Mouse (Mus musculus): ENCODE measurements around the gene Pcdh8. TPM values are rescaled to one million over a fixed set of nuclear protein-coding genes. Genes with fewer than 3 reads are reported as not detected.
A peak's percentile ranks its signal among the peaks of the same experiment; 100 is the strongest.

The Pcdh8 gene
- polyA plus RNA-seq, 1 experiment from 2014 or later, result 35.7 TPM

DNA sequence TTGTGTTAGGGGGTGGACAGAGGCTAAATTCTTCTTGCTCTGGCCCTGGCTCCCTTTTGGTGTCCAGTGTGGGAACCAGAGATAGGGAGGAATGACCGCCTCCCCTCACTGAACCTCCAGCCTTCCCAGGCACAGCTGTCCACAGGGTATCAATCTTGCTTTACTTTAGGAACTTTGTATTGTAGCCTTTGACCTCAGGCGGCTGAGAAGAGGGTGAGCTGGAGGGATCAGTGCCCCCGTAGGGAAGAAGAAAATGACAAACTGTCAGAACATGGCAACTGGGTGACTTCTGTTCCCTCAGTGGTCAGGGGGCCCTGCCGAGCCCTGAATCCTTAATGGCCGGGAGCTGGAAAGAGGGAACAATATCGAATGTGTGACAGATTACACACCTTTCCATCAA is 9.2 kb upstream of the Pcdh8 start:
- H3K4me1 ChIP-seq (ENCODE audit: control insufficient read depth, insufficient read depth, low read depth, low read length), result no peaks in the 10 kb centered on the region
- H3K4me2 ChIP-seq (ENCODE audit: low read length), result no peak overlapping the region
- H3K36me3 ChIP-seq (ENCODE audit: control insufficient read depth, insufficient read depth, low read length), result no peaks in the 10 kb centered on the region
- H3K9me3 ChIP-seq (ENCODE audit: control insufficient read depth, low read length), result no peaks in the 10 kb centered on the region
- no peak for ATAC-seq
- H3K4me3 ChIP-seq (ENCODE audit: low read length), result no peak overlapping the region
- H3K27ac ChIP-seq (ENCODE audit: low read depth, low read length), result no peak overlapping the region
- no peaks in the 10 kb centered on the region for H3K27me3 ChIP-seq (replicated peaks; ENCODE audit: control insufficient read depth, insufficient read depth, low read length)
- no peak overlapping the region for H3K9ac ChIP-seq (ENCODE audit: low read depth, low read length)
- 25% methylated on average over 6 of the region's 6 CpGs for WGBS

- 51% methylated on average over 4 of the region's 4 CpGs for WGBS
- Histone ChIP-seq H3K4me2 (ENCODE audit: low read length) (no peak overlapping the region), H3K9ac (ENCODE audit: low read depth, low read length) (no peak overlapping the region), H3K27me3 (replicated peaks; ENCODE audit: control insufficient read depth, insufficient read depth, low read length) (no peaks in the 10 kb centered on the region), H3K4me1 (ENCODE audit: control insufficient read depth, insufficient read depth, low read depth, low read length) (peaks cover under 1% of the 10 kb centered on the region; the same call in 1 of the 2 replicates), H3K36me3 (ENCODE audit: control insufficient read depth, insufficient read depth, low read length) (no peaks in the 10 kb centered on the region), H3K27ac (ENCODE audit: low read depth, low read length) (no peak overlapping the region), H3K4me3 (ENCODE audit: low read length) (no peak overlapping the region), H3K9me3 (ENCODE audit: control insufficient read depth, low read length) (no peaks in the 10 kb centered on the region)
- no peak for ATAC-seq
These were observed 8.7 kb upstream of the Pcdh8 start for GRCm38 (mm10) chr14:79779841-79780240.

GRCm38 (mm10) chr14:79773425-79774391 is 2.6 kb upstream of the Pcdh8 start:
- no peaks in the 10 kb centered on the region for H3K36me3 ChIP-seq (ENCODE audit: control insufficient read depth, insufficient read depth, low read length)
- H3K27ac ChIP-seq (ENCODE audit: low read depth, low read length), result peak overlapping the region; percentile 35
- H3K27me3 ChIP-seq (replicated peaks; ENCODE audit: control insufficient read depth, insufficient read depth, low read length), result peaks cover 8% of the 10 kb centered on the region
- peak overlapping the region; percentile 51 for H3K4me3 ChIP-seq (ENCODE audit: low read length)
- 0 out of 2 replicates have a peak, but pooled peaks have one; percentile 15 for ATAC-seq
- 1% methylated on average over 44 of the region's 44 CpGs for WGBS
- H3K4me2 ChIP-seq (ENCODE audit: low read length), result peak overlapping the region; percentile 77
- no peaks in the 10 kb centered on the region for H3K9me3 ChIP-seq (ENCODE audit: control insufficient read depth, low read length)
- peaks cover 37% of the 10 kb centered on the region for H3K4me1 ChIP-seq (ENCODE audit: control insufficient read depth, insufficient read depth, low read depth, low read length)
- H3K9ac ChIP-seq (ENCODE audit: low read depth, low read length), result peak overlapping the region; percentile 73

GRCm38 (mm10) chr14:79771802-79772511 is 845 bp upstream of the Pcdh8 start:
- no peaks in the 10 kb centered on the region for H3K9me3 ChIP-seq (ENCODE audit: control insufficient read depth, low read length)
- WGBS, result 3% methylated on average over 20 of the region's 20 CpGs
- no peaks in the 10 kb centered on the region for H3K36me3 ChIP-seq (ENCODE audit: control insufficient read depth, insufficient read depth, low read length)
- peak overlapping the region; percentile 67 for H3K9ac ChIP-seq (ENCODE audit: low read depth, low read length)
- H3K4me3 ChIP-seq (ENCODE audit: low read length), result peak overlapping the region; percentile 52
- peak overlapping the region; percentile 88 for H3K4me2 ChIP-seq (ENCODE audit: low read length)
- peaks cover 42% of the 10 kb centered on the region for H3K4me1 ChIP-seq (ENCODE audit: control insufficient read depth, insufficient read depth, low read depth, low read length)
- H3K27ac ChIP-seq (ENCODE audit: low read depth, low read length), result peak overlapping the region; percentile 86
- ATAC-seq, result no peak
- peaks cover 8% of the 10 kb centered on the region for H3K27me3 ChIP-seq (replicated peaks; ENCODE audit: control insufficient read depth, insufficient read depth, low read length)

DNA sequence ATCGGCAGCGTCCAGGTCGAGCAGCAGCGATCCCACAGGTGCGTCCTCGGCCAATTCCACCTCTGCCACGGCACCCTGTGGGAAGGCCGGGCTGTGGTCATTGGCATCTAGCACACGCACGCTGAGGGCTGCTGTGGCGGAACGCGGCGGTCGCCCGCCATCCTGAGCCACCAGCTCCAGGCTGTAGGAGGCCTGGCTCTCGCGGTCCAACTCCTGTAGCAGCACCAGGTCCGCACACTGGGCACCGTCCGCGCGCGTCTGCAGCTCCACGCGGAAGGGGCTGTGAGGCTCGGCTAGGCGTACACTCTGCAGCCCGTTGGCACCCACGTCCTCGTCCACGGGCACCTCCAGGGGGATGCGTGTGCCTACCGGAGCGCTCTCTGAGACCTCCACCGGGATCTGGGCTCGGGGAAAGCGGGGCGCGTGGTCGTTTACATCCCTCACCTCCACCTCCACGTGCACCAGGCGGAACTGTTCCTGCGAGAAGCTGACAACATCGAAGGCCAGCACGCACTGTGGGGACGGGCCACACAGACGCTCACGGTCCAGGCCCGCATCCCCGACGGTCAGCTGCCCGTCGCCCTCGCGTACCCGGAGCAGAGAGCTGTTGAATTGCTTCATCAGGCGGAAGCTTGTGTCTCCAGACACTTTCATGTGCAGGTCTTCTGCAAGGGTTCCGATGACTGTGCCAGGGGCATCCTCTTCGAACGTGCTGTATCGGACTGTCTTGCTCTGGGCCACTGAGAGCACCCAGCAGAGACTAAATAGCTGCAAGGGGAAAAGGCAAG is 612 bp downstream of the Pcdh8 start:
- Histone ChIP-seq H3K9ac (ENCODE audit: low read depth, low read length) (peak overlapping the region; percentile 72), H3K36me3 (ENCODE audit: control insufficient read depth, insufficient read depth, low read length) (no peaks in the 10 kb centered on the region), H3K4me2 (ENCODE audit: low read length) (peak overlapping the region; percentile 88), H3K4me1 (ENCODE audit: control insufficient read depth, insufficient read depth, low read depth, low read length) (peaks cover 42% of the 10 kb centered on the region), H3K4me3 (ENCODE audit: low read length) (peak overlapping the region; percentile 52), H3K27ac (ENCODE audit: low read depth, low read length) (peak overlapping the region; percentile 86), H3K27me3 (replicated peaks; ENCODE audit: control insufficient read depth, insufficient read depth, low read length) (peaks cover 8% of the 10 kb centered on the region), H3K9me3 (ENCODE audit: control insufficient read depth, low read length) (no peaks in the 10 kb centered on the region)
- ATAC-seq, result peak; percentile 59
- WGBS, result 1% methylated on average over 62 of the region's 62 CpGs

- peak overlapping the region; percentile 88 for H3K4me2 ChIP-seq (ENCODE audit: low read length)
- H3K9me3 ChIP-seq (ENCODE audit: control insufficient read depth, low read length), result no peaks in the 10 kb centered on the region
- peak overlapping the region; percentile 72 for H3K9ac ChIP-seq (ENCODE audit: low read depth, low read length)
- peak; percentile 8 for ATAC-seq
- WGBS, result under 1% methylated on average over 44 of the region's 46 CpGs
- peak overlapping the region; percentile 52 for H3K4me3 ChIP-seq (ENCODE audit: low read length)
- peaks cover 8% of the 10 kb centered on the region for H3K27me3 ChIP-seq (replicated peaks; ENCODE audit: control insufficient read depth, insufficient read depth, low read length)
- H3K4me1 ChIP-seq (ENCODE audit: control insufficient read depth, insufficient read depth, low read depth, low read length), result peaks cover 40% of the 10 kb centered on the region
- H3K27ac ChIP-seq (ENCODE audit: low read depth, low read length), result peak overlapping the region; percentile 86
- no peaks in the 10 kb centered on the region for H3K36me3 ChIP-seq (ENCODE audit: control insufficient read depth, insufficient read depth, low read length)
These were observed 1.5 kb downstream of the Pcdh8 start for GRCm38 (mm10) chr14:79769618-79770017.

GRCm38 (mm10) chr14:79768996-79769395 is 2.1 kb downstream of the Pcdh8 start:
- peaks cover 40% of the 10 kb centered on the region for H3K4me1 ChIP-seq (ENCODE audit: control insufficient read depth, insufficient read depth, low read depth, low read length)
- no peak for ATAC-seq

GRCm38 (mm10) chr14:79768076-79768830 is 2.9 kb downstream of the Pcdh8 start:
- Histone ChIP-seq H3K9ac (ENCODE audit: low read depth, low read length) (peak overlapping the region; percentile 72), H3K4me2 (ENCODE audit: low read length) (peak overlapping the region; percentile 88), H3K9me3 (ENCODE audit: control insufficient read depth, low read length) (no peaks in the 10 kb centered on the region), H3K27ac (ENCODE audit: low read depth, low read length) (peak overlapping the region; percentile 55; the same call in 1 of the 2 replicates), H3K27me3 (replicated peaks; ENCODE audit: control insufficient read depth, insufficient read depth, low read length) (peaks cover 8% of the 10 kb centered on the region), H3K4me3 (ENCODE audit: low read length) (peak overlapping the region; percentile 52), H3K4me1 (ENCODE audit: control insufficient read depth, insufficient read depth, low read depth, low read length) (peaks cover 34% of the 10 kb centered on the region), H3K36me3 (ENCODE audit: control insufficient read depth, insufficient read depth, low read length) (no peaks in the 10 kb centered on the region)
- no peak for ATAC-seq
- WGBS, result 2% methylated on average over 47 of the region's 59 CpGs

More at GRCm38 (mm10) chr14:79768996-79769395, 2.1 kb downstream of the Pcdh8 start:
- peaks cover 8% of the 10 kb centered on the region for H3K27me3 ChIP-seq (replicated peaks; ENCODE audit: control insufficient read depth, insufficient read depth, low read length)
- peak overlapping the region; percentile 86 for H3K27ac ChIP-seq (ENCODE audit: low read depth, low read length)
- WGBS, result 3% methylated on average over 30 of the region's 30 CpGs
- H3K4me3 ChIP-seq (ENCODE audit: low read length), result peak overlapping the region; percentile 52
- H3K36me3 ChIP-seq (ENCODE audit: control insufficient read depth, insufficient read depth, low read length), result no peaks in the 10 kb centered on the region
- peak overlapping the region; percentile 72 for H3K9ac ChIP-seq (ENCODE audit: low read depth, low read length)
- H3K4me2 ChIP-seq (ENCODE audit: low read length), result peak overlapping the region; percentile 88
- no peaks in the 10 kb centered on the region for H3K9me3 ChIP-seq (ENCODE audit: control insufficient read depth, low read length)
